In the genomic region with DNA sequence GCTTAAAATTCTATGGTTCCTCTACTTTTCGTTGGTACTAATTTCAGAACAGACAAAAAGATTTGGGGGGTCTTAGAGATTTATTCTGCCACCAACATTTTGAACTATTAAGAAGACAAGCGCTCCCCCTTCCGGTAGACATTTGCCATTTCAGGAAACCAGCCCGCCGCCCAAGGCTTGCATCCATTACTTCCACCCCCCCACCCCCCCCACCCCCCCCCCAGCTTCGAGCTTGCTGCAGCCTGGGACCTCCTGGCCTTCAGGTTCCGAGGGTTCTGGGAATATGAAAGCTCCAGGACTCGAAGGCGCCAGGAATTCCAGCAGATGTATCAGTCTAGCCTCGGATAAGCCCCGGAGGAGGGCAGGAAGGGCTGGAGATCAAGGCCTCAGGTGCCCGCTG, we compare ENCODE assay signal across 10 mouse cellular contexts. TPM values are rescaled to one million over a fixed set of nuclear protein-coding genes. Genes with fewer than 3 reads are reported as not detected.
DNase-seq lines count a peak whose midpoint lies in the region; ATAC-seq and TF ChIP-seq lines count a peak whose summit lies in the region.
"Had no signal": no experiment of that assay in that cellular context is flagged by ENCODE, and none has a peak within 500 bp of the region (broad histone marks: within the 10 kb centered on the region; RNA-seq: fewer than 3 reads in every experiment).

No protein-coding gene starts in this region.

- no peak overlapping the region for H3K27ac ChIP-seq in lung, postnatal 0 days (ENCODE audit: low read length)

- TF ChIP-seq EP300 in lung, postnatal 0 days (IDR thresholded peaks at IDR 0.05) = no peak

- peak; percentile 51; the same call in 1 of the 2 replicates for TF ChIP-seq CTCF in lung, postnatal 0 days (IDR thresholded peaks at IDR 0.05)

- no peaks in the 10 kb centered on the region for H3K9me3 ChIP-seq in lung, postnatal 0 days (ENCODE audit: low read length)

- 1% methylated on average over 12 of the region's 12 CpGs for WGBS in lung, postnatal 0 days

- no peaks in the 10 kb centered on the region for H3K4me1 ChIP-seq in lung, postnatal 0 days (ENCODE audit: insufficient read depth, low read depth, low read length)

- no peak overlapping the region for H3K9ac ChIP-seq in lung, postnatal 0 days (replicated peaks; ENCODE audit: low read depth)

- no peak for ATAC-seq in lung, postnatal 0 days
- ATAC-seq: Patski had no signal

- no peaks in the 10 kb centered on the region for H3K36me3 ChIP-seq in lung, postnatal 0 days (ENCODE audit: insufficient read depth, low read length)

- intact Hi-C loops in left cerebral cortex, postnatal 4 days (cut with DNase I) = no loop called here
- intact Hi-C loops in left cerebral cortex, postnatal 25 days (cut with DNase I) = loop anchor here (5.0 to 10.0 kb wide), 3 partner anchors 154 to 546 kb away; a partner anchor contains a TSS

- H3K4me3 ChIP-seq in lung, postnatal 0 days (ENCODE audit: low read depth, low read length) = no peak overlapping the region

- H3K4me2 ChIP-seq in lung, postnatal 0 days (replicated peaks; ENCODE audit: low read depth, low read length) = no peak overlapping the region

- peaks cover 90% of the 10 kb centered on the region for H3K27me3 ChIP-seq in lung, postnatal 0 days (replicated peaks; ENCODE audit: insufficient read depth, low read length)
- H3K27me3 ChIP-seq: Patski had no signal

- peak; percentile 79 for DNase-seq in embryo, embryonic 10.5 days (ENCODE audit: low spot score)
- DNase-seq in embryo, embryonic 10 days (ENCODE audit: low spot score) = no peak
- peak; percentile 46 for DNase-seq in left cerebral cortex, postnatal 4 days
- DNase-seq in left cerebral cortex, postnatal 25 days (ENCODE audit: low spot score in 2 of 2) = no peak
- DNase-seq in R1 (ENCODE audit: low read depth, low spot score) = peak; percentile 50
- DNase-seq in lung, postnatal 0 days (ENCODE audit: low spot score) = peak; percentile 55
- no peak for DNase-seq in right cerebral cortex, postnatal 14 days
- no peak for DNase-seq in ovary, postnatal 36 days (ENCODE audit: low spot score)

RNA-seq across cellular contexts. Expression of a gene that starts 4.5 kb away (rescaled TPM):
- not detected for total RNA-seq in left cerebral cortex, postnatal 4 days (2021)
- total RNA-seq in left cerebral cortex, postnatal 25 days (2021) = not detected
- polyA plus RNA-seq in lung, postnatal 0 days (2015; fragmentation: Nextera tagmentation; extraction: Ambion mirVana) = not detected in 2 replicates
- polyA plus RNA-seq: liver, embryonic 16.5 days had no signal

Comparison
In these comparisons a context has a peak if more than half of its experiments do, and no peak if none do; other contexts are left out.
1. DNase-seq: peak in embryo, embryonic 10.5 days (single experiment), left cerebral cortex, postnatal 4 days (single experiment), R1 (single experiment) and lung, postnatal 0 days (single experiment); none in embryo, embryonic 10 days (single experiment), left cerebral cortex, postnatal 25 days (0 of 2), right cerebral cortex, postnatal 14 days (single experiment) and ovary, postnatal 36 days (single experiment).